Mouse (Mus musculus): ENCODE data around the gene Ptpra.

The Ptpra gene

GRCm38 (mm10) chr2:130439840-130440480 lies 10.1 kb upstream of the Ptpra start:
- in situ Hi-C loops (cut with MboI, MseI) = loop anchor here in 1 of 2 experiments (10.0 kb wide), 1 partner anchor 115 kb away; no protein-coding TSS in a partner anchor

GRCm38 (mm10) chr2:130442162-130442561 lies 7.9 kb upstream of the Ptpra start:
- in situ Hi-C loops (cut with MboI, MseI) = no loop called here

- in situ Hi-C loops (cut with MboI, MseI) = no loop called here
These were observed 1.6 kb upstream of the Ptpra start for GRCm38 (mm10) chr2:130448449-130448848.

GRCm38 (mm10) chr2:130449021-130449793 lies 871 bp upstream of the Ptpra start:
- in situ Hi-C loops (cut with MboI, MseI) = no loop called here

- in situ Hi-C loops (cut with MboI, MseI) = loop anchor here in 1 of 2 experiments (5.0 kb wide), 1 partner anchor 82 kb away; no protein-coding TSS in a partner anchor
These were observed 337 bp downstream of the Ptpra start for GRCm38 (mm10) chr2:130450434-130450796.

GRCm38 (mm10) chr2:130451086-130451726 lies 1.1 kb downstream of the Ptpra start:
- in situ Hi-C loops (cut with MboI, MseI) = loop anchor here in 1 of 2 experiments (5.0 kb wide), 1 partner anchor 81 kb away; no protein-coding TSS in a partner anchor

GRCm38 (mm10) chr2:130451727-130452090 lies 1.6 kb downstream of the Ptpra start:
- in situ Hi-C loops (cut with MboI, MseI) = loop anchor here in 1 of 2 experiments (5.0 kb wide), 1 partner anchor 81 kb away; no protein-coding TSS in a partner anchor

- in situ Hi-C loops (cut with MboI, MseI) = loop anchor here in 1 of 2 experiments (5.0 kb wide), 1 partner anchor 80 kb away; no protein-coding TSS in a partner anchor
These were observed 2.2 kb downstream of the Ptpra start for GRCm38 (mm10) chr2:130452266-130452665.

GRCm38 (mm10) chr2:130453421-130453820 lies 3.3 kb downstream of the Ptpra start:
- in situ Hi-C loops (cut with MboI, MseI) = loop anchor here in 1 of 2 experiments (5.0 kb wide), 1 partner anchor 79 kb away; no protein-coding TSS in a partner anchor

GRCm38 (mm10) chr2:130454748-130455370 lies 4.8 kb downstream of the Ptpra start:
- in situ Hi-C loops (cut with MboI, MseI) = loop anchor here in 1 of 2 experiments (5.0 kb wide), 1 partner anchor 77 kb away; no protein-coding TSS in a partner anchor

GRCm38 (mm10) chr2:130457871-130458270 lies 7.8 kb downstream of the Ptpra start:
- in situ Hi-C loops (cut with MboI, MseI) = no loop called here

GRCm38 (mm10) chr2:130459576-130459975 lies 9.5 kb downstream of the Ptpra start:
- in situ Hi-C loops (cut with MboI, MseI) = no loop called here

GRCm38 (mm10) chr2:130461287-130462071 lies 11.4 kb downstream of the Ptpra start:
- in situ Hi-C loops (cut with MboI, MseI) = no loop called here

GRCm38 (mm10) chr2:130466438-130466837 lies 16.4 kb downstream of the Ptpra start:
- in situ Hi-C loops (cut with MboI, MseI) = no loop called here

- in situ Hi-C loops (cut with MboI, MseI) = no loop called here
These were observed 19.3 kb downstream of the Ptpra start for GRCm38 (mm10) chr2:130469366-130469765.

- in situ Hi-C loops (cut with MboI, MseI) = no loop called here
These were observed 19.9 kb downstream of the Ptpra start for GRCm38 (mm10) chr2:130469935-130470334.

- in situ Hi-C loops (cut with MboI, MseI) = no loop called here
These were observed 22.9 kb downstream of the Ptpra start for GRCm38 (mm10) chr2:130472908-130473510.

GRCm38 (mm10) chr2:130475764-130476163 lies 25.7 kb downstream of the Ptpra start:
- in situ Hi-C loops (cut with MboI, MseI) = no loop called here

- in situ Hi-C loops (cut with MboI, MseI) = no loop called here
These were observed 26.7 kb downstream of the Ptpra start for GRCm38 (mm10) chr2:130476666-130477297.

GRCm38 (mm10) chr2:130482177-130482576 lies 32.1 kb downstream of the Ptpra start:
- in situ Hi-C loops (cut with MboI, MseI) = no loop called here
